Mouse (Mus musculus): Measurements from ENCODE around the gene Kmt2b.

GRCm38 (mm10) chr7:30572969-30573368, 15.6 kb downstream of the Kmt2b start:
- TF ChIP-seq POLR2A (IDR thresholded peaks at IDR 0.05; ENCODE audit: insufficient read length, low read depth), result no peak
- peak; percentile 14 to 93 (median 61) for TF ChIP-seq MYOG (IDR thresholded peaks at IDR 0.05; ENCODE audit: control insufficient read depth in 1 of 3, insufficient read depth in 1 of 3, insufficient read length in 2 of 3, low read depth in 2 of 3)
